Mouse (Mus musculus): Measurements from ENCODE around the gene Ets1. TPM values are rescaled to one million over a fixed set of nuclear protein-coding genes. Genes with fewer than 3 reads are reported as not detected.

The Ets1 gene
- polyA plus RNA-seq, 1 experiment from 2014 or later, result 48.1 TPM

GRCm38 (mm10) chr9:32614191-32614590, 21.8 kb upstream of the Ets1 start:
- no peaks in the 10 kb centered on the region for H3K36me3 ChIP-seq (ENCODE audit: insufficient read depth, low read length)
- DNase-seq (ENCODE audit: low spot score), result no peak
- no peaks in the 10 kb centered on the region for H3K27me3 ChIP-seq (ENCODE audit: insufficient read depth, low read length)
- 85% methylated on average over 9 of the region's 9 CpGs for WGBS
- no peak overlapping the region for H3K9ac ChIP-seq (ENCODE audit: low read depth, low read length)
- no peak overlapping the region for H3K4me2 ChIP-seq (ENCODE audit: low read length)
- H3K27ac ChIP-seq, result no peak overlapping the region
- H3K4me1 ChIP-seq (replicated peaks; ENCODE audit: insufficient read depth, low read length), result 0 out of 2 replicates have a peak, but pooled peaks cover 3% of the 10 kb centered on the region
- no peak overlapping the region for H3K4me3 ChIP-seq (replicated peaks; ENCODE audit: low read depth, low read length)
- H3K9me3 ChIP-seq (replicated peaks; ENCODE audit: low read length), result no peaks in the 10 kb centered on the region
- ATAC-seq (replicated peaks; ENCODE audit: low FRiP score, low read depth), result no peak
- TF ChIP-seq CTCF (IDR thresholded peaks at IDR 0.05; ENCODE audit: low read depth), result no peak

- Histone ChIP-seq H3K4me3 (replicated peaks; ENCODE audit: low read depth, low read length) (no peak overlapping the region), H3K27ac (no peak overlapping the region), H3K9ac (ENCODE audit: low read depth, low read length) (no peak overlapping the region), H3K9me3 (replicated peaks; ENCODE audit: low read length) (no peaks in the 10 kb centered on the region), H3K27me3 (ENCODE audit: insufficient read depth, low read length) (no peaks in the 10 kb centered on the region), H3K4me1 (replicated peaks; ENCODE audit: insufficient read depth, low read length) (no peaks in the 10 kb centered on the region), H3K36me3 (ENCODE audit: insufficient read depth, low read length) (no peaks in the 10 kb centered on the region), H3K4me2 (ENCODE audit: low read length) (no peak overlapping the region)
- ATAC-seq (replicated peaks; ENCODE audit: low FRiP score, low read depth) (no peak), DNase-seq (ENCODE audit: low spot score) (no peak)
- whole genome bisulfite sequencing, result 93% methylated on average over 6 of the region's 6 CpGs
- TF ChIP-seq CTCF (IDR thresholded peaks at IDR 0.05; ENCODE audit: low read depth), result no peak
Measured at GRCm38 (mm10) chr9:32615461-32615860, 20.6 kb upstream of the Ets1 start.

DNA sequence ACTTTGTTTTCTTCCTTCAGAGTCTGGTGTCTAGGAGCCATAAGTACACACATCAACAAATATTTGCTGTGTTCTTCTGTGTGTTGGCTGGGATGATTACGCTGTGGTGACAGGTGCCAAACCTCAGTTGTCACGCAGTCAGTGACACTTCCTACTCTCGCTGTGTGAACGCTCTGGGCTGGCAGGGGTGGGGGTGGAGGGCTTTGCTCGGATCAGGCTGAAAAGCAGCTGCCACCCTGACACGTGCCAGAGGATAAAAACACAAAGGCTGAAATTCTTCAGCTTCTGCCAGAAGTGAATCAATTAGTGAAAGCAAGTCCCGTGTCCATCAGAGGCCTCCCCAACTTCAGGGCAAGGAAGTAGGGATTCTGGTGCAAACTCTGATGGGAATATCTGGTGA, 20.0 kb upstream of the Ets1 start:
- Histone ChIP-seq H3K4me1 (replicated peaks; ENCODE audit: insufficient read depth, low read length) (no peaks in the 10 kb centered on the region), H3K36me3 (ENCODE audit: insufficient read depth, low read length) (no peaks in the 10 kb centered on the region), H3K9ac (ENCODE audit: low read depth, low read length) (no peak overlapping the region), H3K4me2 (ENCODE audit: low read length) (no peak overlapping the region), H3K27ac (no peak overlapping the region), H3K27me3 (ENCODE audit: insufficient read depth, low read length) (no peaks in the 10 kb centered on the region), H3K9me3 (replicated peaks; ENCODE audit: low read length) (no peaks in the 10 kb centered on the region), H3K4me3 (replicated peaks; ENCODE audit: low read depth, low read length) (no peak overlapping the region)
- DNase-seq (ENCODE audit: low spot score) (no peak), ATAC-seq (replicated peaks; ENCODE audit: low FRiP score, low read depth) (no peak)
- WGBS, result 47% methylated on average over 7 of the region's 7 CpGs
- no peak for TF ChIP-seq CTCF (IDR thresholded peaks at IDR 0.05; ENCODE audit: low read depth)

DNA sequence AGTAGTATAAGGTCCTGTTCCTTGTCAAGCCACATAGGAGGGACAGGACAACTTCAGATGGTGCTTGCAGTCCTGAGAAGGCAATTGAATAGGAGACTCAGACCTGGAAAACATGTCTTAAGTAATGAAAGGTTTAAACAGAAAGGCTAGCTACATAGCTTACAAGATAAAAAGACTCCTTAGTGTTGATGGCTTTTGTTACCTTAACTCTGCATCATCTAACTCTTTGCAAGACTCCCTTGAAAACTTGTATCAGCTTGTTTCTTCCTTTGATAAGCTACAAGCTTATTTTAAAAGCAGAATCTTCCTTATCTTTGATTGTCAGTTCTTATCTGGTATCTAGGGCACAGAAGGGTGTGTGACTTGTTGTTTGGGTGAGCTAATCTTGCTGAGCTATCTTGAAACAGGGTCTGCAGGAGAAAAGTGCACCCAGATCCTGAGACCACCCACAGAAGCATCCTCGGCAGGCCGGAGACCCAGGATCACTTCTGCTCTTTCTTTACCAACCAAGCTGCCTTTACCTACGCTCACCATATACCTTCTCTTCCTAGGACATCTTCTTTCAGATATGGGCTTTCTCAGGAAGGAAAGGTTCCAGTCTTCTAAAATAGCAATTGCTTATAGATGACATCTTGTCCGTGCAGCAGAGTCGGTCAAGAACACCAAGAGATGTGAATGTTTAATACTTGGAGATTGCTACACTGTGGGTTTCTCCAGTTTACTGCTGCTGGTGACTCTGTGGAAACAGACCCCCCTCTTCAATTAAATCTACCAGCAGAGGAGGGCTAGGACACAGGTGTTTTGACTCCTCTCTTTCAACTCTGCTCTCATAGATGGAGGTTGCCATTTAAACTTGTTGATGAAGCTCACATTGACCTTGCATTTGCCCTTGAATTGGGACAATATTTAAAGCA, 19.2 kb upstream of the Ets1 start:
- H3K27ac ChIP-seq, result no peak overlapping the region
- no peaks in the 10 kb centered on the region for H3K27me3 ChIP-seq (ENCODE audit: insufficient read depth, low read length)
- DNase-seq (ENCODE audit: low spot score), result no peak
- WGBS, result 93% methylated on average over 5 of the region's 5 CpGs
- H3K9me3 ChIP-seq (replicated peaks; ENCODE audit: low read length), result no peaks in the 10 kb centered on the region
- no peaks in the 10 kb centered on the region for H3K4me1 ChIP-seq (replicated peaks; ENCODE audit: insufficient read depth, low read length)
- no peaks in the 10 kb centered on the region for H3K36me3 ChIP-seq (ENCODE audit: insufficient read depth, low read length)
- H3K9ac ChIP-seq (ENCODE audit: low read depth, low read length), result no peak overlapping the region
- TF ChIP-seq CTCF (IDR thresholded peaks at IDR 0.05; ENCODE audit: low read depth), result no peak
- no peak overlapping the region for H3K4me3 ChIP-seq (replicated peaks; ENCODE audit: low read depth, low read length)
- no peak for ATAC-seq (replicated peaks; ENCODE audit: low FRiP score, low read depth)
- no peak overlapping the region for H3K4me2 ChIP-seq (ENCODE audit: low read length)

DNA sequence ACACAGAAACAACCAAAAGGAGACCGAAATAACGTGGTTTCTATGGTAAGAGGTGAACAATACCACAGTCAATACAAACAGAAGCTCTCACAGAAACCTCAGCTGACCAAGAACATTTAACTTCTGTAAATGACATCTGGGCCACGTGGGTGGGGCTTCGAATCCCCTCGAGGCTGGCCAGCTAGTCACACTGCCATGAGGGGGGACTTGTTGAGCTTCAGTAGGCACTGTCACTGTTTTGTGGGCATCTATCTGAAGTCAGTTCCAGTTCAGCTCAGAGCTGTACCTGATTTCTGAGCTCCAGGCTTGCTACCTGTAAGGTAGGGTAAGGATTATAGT, 18.6 kb upstream of the Ets1 start:
- Histone ChIP-seq H3K27me3 (ENCODE audit: insufficient read depth, low read length) (no peaks in the 10 kb centered on the region), H3K4me2 (ENCODE audit: low read length) (no peak overlapping the region), H3K4me3 (replicated peaks; ENCODE audit: low read depth, low read length) (no peak overlapping the region), H3K4me1 (replicated peaks; ENCODE audit: insufficient read depth, low read length) (no peaks in the 10 kb centered on the region), H3K9ac (ENCODE audit: low read depth, low read length) (no peak overlapping the region), H3K9me3 (replicated peaks; ENCODE audit: low read length) (no peaks in the 10 kb centered on the region), H3K36me3 (ENCODE audit: insufficient read depth, low read length) (no peaks in the 10 kb centered on the region), H3K27ac (no peak overlapping the region)
- DNase-seq (ENCODE audit: low spot score) (no peak), ATAC-seq (replicated peaks; ENCODE audit: low FRiP score, low read depth) (no peak)
- TF ChIP-seq CTCF (IDR thresholded peaks at IDR 0.05; ENCODE audit: low read depth), result no peak
- WGBS, result 67% methylated on average over 5 of the region's 5 CpGs

DNA sequence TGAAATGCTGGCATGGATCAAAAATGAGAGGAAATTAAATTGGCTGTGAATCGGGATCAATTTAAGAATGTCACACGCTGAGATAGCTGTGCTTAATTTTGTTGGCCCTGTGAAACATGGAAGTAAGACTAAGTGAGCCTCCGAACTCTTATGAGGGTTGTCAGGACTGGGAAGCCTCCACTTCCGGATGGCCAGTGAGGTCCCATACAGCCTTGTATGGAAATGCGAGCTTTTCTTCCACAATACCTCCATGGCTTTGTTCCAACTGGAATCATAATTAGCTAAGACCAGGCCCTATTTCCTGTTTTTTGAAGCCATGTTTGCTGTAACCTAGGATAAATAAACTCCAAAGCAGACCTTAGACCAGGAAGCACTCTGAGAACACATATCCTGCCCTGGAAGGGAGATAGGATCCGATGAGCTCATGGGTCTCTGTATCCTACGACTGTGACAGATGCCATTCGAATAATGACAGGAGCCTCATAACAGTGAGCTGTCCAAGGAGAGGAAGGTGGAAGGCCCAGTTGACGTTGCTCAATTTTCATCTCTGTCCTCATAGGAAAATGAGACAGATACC, 17.4 kb upstream of the Ets1 start:
- Histone ChIP-seq H3K4me2 (ENCODE audit: low read length) (no peak overlapping the region), H3K27me3 (ENCODE audit: insufficient read depth, low read length) (no peaks in the 10 kb centered on the region), H3K4me3 (replicated peaks; ENCODE audit: low read depth, low read length) (no peak overlapping the region), H3K27ac (no peak overlapping the region), H3K9me3 (replicated peaks; ENCODE audit: low read length) (no peaks in the 10 kb centered on the region), H3K4me1 (replicated peaks; ENCODE audit: insufficient read depth, low read length) (no peaks in the 10 kb centered on the region), H3K36me3 (ENCODE audit: insufficient read depth, low read length) (no peaks in the 10 kb centered on the region), H3K9ac (ENCODE audit: low read depth, low read length) (no peak overlapping the region)
- WGBS, result 76% methylated on average over 9 of the region's 9 CpGs
- DNase-seq (ENCODE audit: low spot score) (no peak), ATAC-seq (replicated peaks; ENCODE audit: low FRiP score, low read depth) (no peak)
- TF ChIP-seq CTCF (IDR thresholded peaks at IDR 0.05; ENCODE audit: low read depth), result no peak
